Mouse (Mus musculus) kidney, postnatal 0 days (tissue): Measurements from ENCODE around the gene Omd. TPM values are rescaled to one million over a fixed set of nuclear protein-coding genes. Genes with fewer than 3 reads are reported as not detected.
"Not testable (repeated sequence)": the region's sequence is repeated elsewhere in the genome, so short reads cannot be mapped to it uniquely, and the experiment has no call there.

ENCODE experiments used
- ATAC-seq: fragments of 200-750 bp; cut with Nextera tagmentation; replicated peaks from 2 replicates; pipeline ENCODE4 v1.8.0; 2017; ENCODE audit warnings: low read depth, moderate number of reproducible peaks, moderate TSS enrichment, moderate library complexity; ENCODE audit not compliant: low FRiP score
- DNase-seq: peaks from one replicate; pipeline ENCODE4 v3.0.0-alpha.2; 2016; ENCODE audit warnings: low spot score
- H3K27ac ChIP-seq: fragments of 300-500 bp; sonication (generic); 2 replicates; pipeline ENCODE4 v1.5.1; 2014; ENCODE audit warnings: mild to moderate bottlenecking
- H3K27me3 ChIP-seq: fragments of 300-500 bp; sonication (generic); 2 replicates; pipeline ENCODE4 v1.6.1; 2014; ENCODE audit warnings: low read length, mixed read lengths; ENCODE audit not compliant: insufficient read depth
- H3K36me3 ChIP-seq: fragments of 300-500 bp; sonication (generic); 2 replicates; pipeline ENCODE4 v1.6.1; 2014; ENCODE audit warnings: low read length, mixed read lengths; ENCODE audit not compliant: insufficient read depth
- H3K4me1 ChIP-seq: fragments of 300-500 bp; sonication (generic); replicated peaks from 2 replicates; pipeline ENCODE4 v1.6.1; 2014; ENCODE audit warnings: antibody characterized with exemption, low read length, mixed read lengths; ENCODE audit not compliant: insufficient read depth
- H3K4me2 ChIP-seq: fragments of 300-500 bp; sonication (generic); 2 replicates; pipeline ENCODE4 v1.6.1; 2014; ENCODE audit warnings: mild to moderate bottlenecking, low read length, moderate library complexity, mixed read lengths
- H3K4me3 ChIP-seq: fragments of 300-500 bp; sonication (generic); replicated peaks from 2 replicates; pipeline ENCODE4 v1.5.1; 2014; ENCODE audit warnings: low read depth, low read length
- H3K9ac ChIP-seq: fragments of 300-500 bp; sonication (generic); 2 replicates; pipeline ENCODE4 v1.6.1; 2014; ENCODE audit warnings: low read depth, low read length
- H3K9me3 ChIP-seq: fragments of 300-500 bp; sonication (generic); replicated peaks from 2 replicates; pipeline ENCODE4 v1.6.1; 2016; ENCODE audit warnings: low read length, inconsistent platforms, mixed read lengths
- CTCF ChIP-seq: IDR thresholded peaks from 2 replicates; pipeline ENCODE4 v1.5.1; 2016; ENCODE audit warnings: antibody characterized with exemption, low read depth, mild to moderate bottlenecking, moderate library complexity
- WGBS: fragments of 180-500 bp; shearing (Covaris S2); extraction: QIAGEN DNeasy Blood & Tissue Kit; methylation state at CpG from one replicate; pipeline ENCODE4 v1.1.7; 2014; 5-methylcytosine and 5-hydroxymethylcytosine counted together
- polyA plus RNA-seq: library from polyadenylated mRNA; unstranded; fragments of >200 nt; fragmentation: Nextera tagmentation; extraction: Ambion mirVana; gene quantifications from 2 replicates; pipeline ENCODE4 v1.2.1, GENCODE M21; 2015

Omd gene
- polyA plus RNA-seq, 1 experiment from 2014 or later = 1.6 TPM

- H3K9ac ChIP-seq = no peak overlapping the region
- WGBS = 75% methylated on average over 1 of the region's 1 CpGs
- H3K4me1 ChIP-seq = no peaks in the 10 kb centered on the region
- H3K27me3 ChIP-seq = no peaks in the 10 kb centered on the region
- H3K27ac ChIP-seq = no peak overlapping the region
- DNase-seq (no peak), ATAC-seq (no peak)
- H3K4me2 ChIP-seq = no peak overlapping the region
- H3K4me3 ChIP-seq = no peak overlapping the region
- no peaks in the 10 kb centered on the region for H3K36me3 ChIP-seq
- no peaks in the 10 kb centered on the region for H3K9me3 ChIP-seq
- peak; percentile 29; the same call in 1 of the 2 replicates for TF ChIP-seq CTCF
Observed at GRCm38 (mm10) chr13:49564347-49564746, 17.9 kb upstream of the Omd start.

- H3K36me3 ChIP-seq = no peaks in the 10 kb centered on the region
- H3K4me1 ChIP-seq = no peaks in the 10 kb centered on the region
- no peak overlapping the region for H3K9ac ChIP-seq
- TF ChIP-seq CTCF = no peak
- 77% methylated on average over 3 of the region's 3 CpGs for WGBS
- H3K9me3 ChIP-seq = no peaks in the 10 kb centered on the region
- H3K27ac ChIP-seq = no peak overlapping the region
- no peak for DNase-seq
- H3K4me3 ChIP-seq = no peak overlapping the region
- no peak overlapping the region for H3K4me2 ChIP-seq
- no peak for ATAC-seq
- H3K27me3 ChIP-seq = no peaks in the 10 kb centered on the region
Observed at GRCm38 (mm10) chr13:49570371-49570770, 11.9 kb upstream of the Omd start.

GRCm38 (mm10) chr13:49571418-49571817, 10.8 kb upstream of the Omd start:
- DNase-seq = no peak
- no peak for ATAC-seq
- WGBS = 75% methylated on average over 2 of the region's 2 CpGs

GRCm38 (mm10) chr13:49583859-49584258, 1.6 kb downstream of the Omd start:
- Histone ChIP-seq H3K4me2 (no peak overlapping the region), H3K9ac (no peak overlapping the region), H3K36me3 (no peaks in the 10 kb centered on the region), H3K27me3 (no peaks in the 10 kb centered on the region), H3K4me1 (no peaks in the 10 kb centered on the region), H3K9me3 (no peaks in the 10 kb centered on the region), H3K4me3 (no peak overlapping the region), H3K27ac (0 out of 2 replicates have a peak overlapping the region, but pooled peaks have one; percentile 5)
- no peak for TF ChIP-seq CTCF
- DNase-seq = no peak
- ATAC-seq = no peak

More at GRCm38 (mm10) chr13:49571418-49571817, 10.8 kb upstream of the Omd start:
- no peaks in the 10 kb centered on the region for H3K4me1 ChIP-seq
- no peak overlapping the region for H3K4me2 ChIP-seq
- H3K27me3 ChIP-seq = no peaks in the 10 kb centered on the region
- H3K9me3 ChIP-seq = no peaks in the 10 kb centered on the region
- H3K9ac ChIP-seq = no peak overlapping the region
- no peak overlapping the region for H3K4me3 ChIP-seq
- H3K36me3 ChIP-seq = no peaks in the 10 kb centered on the region
- TF ChIP-seq CTCF = no peak
- H3K27ac ChIP-seq = no peak overlapping the region

- no peak overlapping the region for H3K9ac ChIP-seq
- no peaks in the 10 kb centered on the region for H3K27me3 ChIP-seq
- no peaks in the 10 kb centered on the region for H3K9me3 ChIP-seq
- no peaks in the 10 kb centered on the region for H3K4me1 ChIP-seq
- H3K27ac ChIP-seq = 0 out of 2 replicates have a peak overlapping the region, but pooled peaks have one; percentile 5
- no peaks in the 10 kb centered on the region for H3K36me3 ChIP-seq
- ATAC-seq (no peak), DNase-seq (no peak)
- TF ChIP-seq CTCF = no peak
- no peak overlapping the region for H3K4me3 ChIP-seq
- WGBS = 61% methylated on average over 8 of the region's 8 CpGs
- H3K4me2 ChIP-seq = no peak overlapping the region
Observed at GRCm38 (mm10) chr13:49584307-49585005, 2.2 kb downstream of the Omd start.

GRCm38 (mm10) chr13:49586062-49586461, 3.8 kb downstream of the Omd start:
- Histone ChIP-seq H3K27ac (no peak overlapping the region), H3K9ac (no peak overlapping the region), H3K27me3 (no peaks in the 10 kb centered on the region), H3K4me1 (no peaks in the 10 kb centered on the region), H3K4me3 (no peak overlapping the region), H3K9me3 (no peaks in the 10 kb centered on the region), H3K36me3 (no peaks in the 10 kb centered on the region), H3K4me2 (no peak overlapping the region)
- 90% methylated on average over 6 of the region's 6 CpGs for WGBS
- DNase-seq (no peak), ATAC-seq (no peak)
- TF ChIP-seq CTCF = no peak

- not testable (repeated sequence) for H3K36me3 ChIP-seq, DNase-seq, ATAC-seq, H3K27ac ChIP-seq, H3K27me3 ChIP-seq, H3K4me3 ChIP-seq, H3K4me1 ChIP-seq, H3K9ac ChIP-seq, H3K4me2 ChIP-seq, H3K9me3 ChIP-seq
- WGBS = 89% methylated on average over 2 of the region's 2 CpGs
Observed at GRCm38 (mm10) chr13:49602541-49602940, 20.3 kb downstream of the Omd start.
